Mouse (Mus musculus) E14TG2a.4 (cell line): ENCODE data around the gene D2hgdh.

Source experiments
- H3K27me3 ChIP-seq: 2 replicates; pipeline ENCODE4 v1.6.1; 2014; ENCODE audit warnings: low read length, control low read depth; ENCODE audit not compliant: insufficient read depth
- H3K36me3 ChIP-seq: 2 replicates; pipeline ENCODE4 v1.6.1; 2014; ENCODE audit warnings: low read length, control low read depth; ENCODE audit not compliant: insufficient read depth
- H3K4me1 ChIP-seq: replicated peaks from 2 replicates; pipeline ENCODE4 v1.6.1; 2014; ENCODE audit warnings: low read depth, low read length, control low read depth
- H3K4me3 ChIP-seq: replicated peaks from 2 replicates; pipeline ENCODE4 v1.5.1; 2014; ENCODE audit warnings: mild to moderate bottlenecking, low read length
- H3K9me3 ChIP-seq: 2 replicates; pipeline ENCODE4 v1.6.1; 2014; ENCODE audit warnings: low read length, control low read depth
- CTCF ChIP-seq: conservative IDR thresholded peaks from 2 replicates; pipeline ENCODE4 v1.5.1; 2014; ENCODE audit warnings: low read length
- NANOG ChIP-seq: IDR thresholded peaks from 2 replicates; pipeline ENCODE4 v1.6.1; 2014; ENCODE audit warnings: borderline replicate concordance, low read length, mixed read lengths
- POU5F1 ChIP-seq: IDR thresholded peaks from 2 replicates; pipeline ENCODE4 v1.6.1; 2014; ENCODE audit warnings: low read length, borderline replicate concordance

Gene D2hgdh

DNA sequence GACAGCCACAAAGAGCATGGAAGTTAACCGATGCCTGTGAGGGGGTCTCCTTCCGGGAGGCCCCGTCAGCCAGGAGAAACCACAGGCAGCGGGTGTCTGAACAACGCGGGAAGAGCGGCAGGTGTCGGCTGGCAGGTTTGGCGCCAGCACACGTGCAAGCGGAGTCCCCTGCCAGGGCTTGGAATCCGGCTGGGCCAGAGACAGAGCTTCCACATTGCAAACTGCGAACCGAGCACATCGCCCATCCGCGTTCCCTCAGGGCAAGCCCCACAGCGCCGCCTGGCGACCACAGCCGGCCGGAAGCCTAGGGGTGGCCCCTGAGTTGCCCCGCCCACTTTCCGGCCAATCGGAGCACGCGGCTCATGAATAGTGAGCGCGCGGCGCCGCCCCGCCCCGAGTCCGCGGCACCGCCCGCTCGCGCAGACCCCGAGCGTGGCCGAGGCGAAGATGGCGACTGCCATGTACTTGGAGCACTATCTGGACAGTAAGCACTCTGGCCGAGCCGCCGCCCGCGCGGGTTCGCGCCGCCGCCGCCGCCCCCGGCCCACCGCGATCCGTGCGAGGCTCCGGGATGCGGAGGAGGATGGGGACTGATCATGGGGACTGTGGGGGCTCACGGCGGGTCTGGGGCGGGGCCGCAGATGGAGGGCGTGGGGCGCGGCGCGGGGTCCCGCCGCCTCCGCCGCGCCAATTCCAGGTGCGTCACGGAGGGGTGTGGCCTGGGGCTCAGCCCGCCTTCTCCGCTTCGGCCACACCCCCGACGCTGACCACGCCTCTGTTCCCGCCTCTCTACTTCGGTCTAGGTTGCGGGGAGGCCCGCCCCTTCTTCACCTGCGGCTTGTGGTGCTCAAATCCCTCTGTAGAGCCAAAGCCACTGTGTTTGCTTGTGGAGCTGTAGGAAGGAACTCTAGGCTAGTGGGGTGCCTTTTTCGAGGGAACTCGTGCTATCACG, 20.9 kb upstream of the D2hgdh start, which contains the start of gene Ing5:
Ing5 (plus strand) TSS at position 410 of the 952 bp plus-strand sequence.
- Histone ChIP-seq H3K9me3 (no peaks in the 10 kb centered on the region), H3K4me1 (peaks cover 73% of the 10 kb centered on the region)
- TF ChIP-seq POU5F1 (no peak), NANOG (no peak), CTCF (0 out of 2 replicates have a peak, but pooled peaks have one; percentile 23)

DNA sequence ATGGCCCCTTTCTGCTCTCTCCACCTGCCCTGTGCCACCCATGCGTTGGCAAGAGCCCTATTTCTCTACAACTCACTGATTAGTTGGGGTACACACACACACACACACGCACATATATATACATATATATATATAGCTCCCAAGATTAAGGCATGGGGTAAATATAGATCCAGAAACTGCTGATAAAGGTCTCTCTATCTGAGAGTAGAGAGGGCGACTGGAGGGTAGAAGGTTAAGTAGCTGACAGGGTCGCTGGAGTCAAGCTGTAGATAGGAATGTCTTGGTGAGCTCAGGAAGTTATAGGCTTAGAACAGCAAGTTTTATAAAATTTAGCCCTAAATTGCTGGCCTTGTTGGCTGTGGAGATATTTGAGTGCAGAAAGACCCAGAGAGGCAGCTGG, 19.9 kb upstream of the D2hgdh start:
- Histone ChIP-seq H3K36me3 (peaks cover 58% of the 10 kb centered on the region), H3K4me1 (peaks cover 71% of the 10 kb centered on the region), H3K9me3 (no peaks in the 10 kb centered on the region), H3K4me3 (peak overlapping the region; percentile 88), H3K27me3 (no peaks in the 10 kb centered on the region)
- no peak for TF ChIP-seq NANOG
- TF ChIP-seq POU5F1, result no peak
- TF ChIP-seq CTCF, result no peak

More for the DNA sequence above, 20.9 kb upstream of the D2hgdh start, which contains the start of gene Ing5:
- Histone ChIP-seq H3K27me3 (no peaks in the 10 kb centered on the region), H3K36me3 (peaks cover 59% of the 10 kb centered on the region), H3K4me3 (peak within 1 kb of the TSS; percentile 88)

DNA sequence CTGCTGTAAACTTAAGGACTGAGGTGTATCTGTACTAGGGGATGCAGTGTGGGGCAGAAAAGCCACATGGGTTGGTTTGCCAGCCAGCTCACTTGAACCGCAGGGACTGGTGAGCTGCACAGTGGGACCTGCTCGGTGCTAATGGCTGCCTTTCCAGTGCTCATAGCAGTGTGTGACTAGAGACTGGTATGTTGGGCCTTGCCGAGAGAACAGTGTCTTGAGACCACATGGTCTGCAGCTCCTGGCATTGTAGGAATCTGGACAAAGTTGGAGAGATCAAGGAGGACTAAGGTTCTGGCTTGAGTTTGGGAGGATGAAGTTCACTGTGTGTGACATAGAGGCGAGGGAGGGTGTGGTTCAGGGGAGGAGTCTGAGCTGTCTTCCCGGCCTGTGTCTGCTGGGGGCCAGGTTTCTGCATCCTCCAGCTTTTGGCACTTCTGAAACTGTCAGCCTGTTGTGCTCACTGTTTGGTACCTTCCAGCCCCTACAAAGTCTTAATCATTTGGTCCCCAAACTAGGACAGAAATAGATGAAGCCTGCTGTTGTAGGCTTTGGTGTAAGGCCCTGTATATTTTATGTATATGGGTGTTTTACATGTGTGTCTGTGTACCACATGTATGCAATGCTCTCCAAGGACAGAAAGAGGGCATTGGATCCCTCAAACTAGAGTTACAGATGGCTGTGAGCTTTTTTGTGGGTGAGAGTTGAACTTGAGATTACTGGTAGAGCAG, 19.3 kb upstream of the D2hgdh start:
- TF ChIP-seq NANOG, result no peak
- TF ChIP-seq POU5F1, result no peak
- no peak for TF ChIP-seq CTCF
- peaks cover 58% of the 10 kb centered on the region for H3K36me3 ChIP-seq
- peaks cover 69% of the 10 kb centered on the region for H3K4me1 ChIP-seq
- H3K4me3 ChIP-seq, result peak overlapping the region; percentile 88
- H3K9me3 ChIP-seq, result no peaks in the 10 kb centered on the region
- no peaks in the 10 kb centered on the region for H3K27me3 ChIP-seq

DNA sequence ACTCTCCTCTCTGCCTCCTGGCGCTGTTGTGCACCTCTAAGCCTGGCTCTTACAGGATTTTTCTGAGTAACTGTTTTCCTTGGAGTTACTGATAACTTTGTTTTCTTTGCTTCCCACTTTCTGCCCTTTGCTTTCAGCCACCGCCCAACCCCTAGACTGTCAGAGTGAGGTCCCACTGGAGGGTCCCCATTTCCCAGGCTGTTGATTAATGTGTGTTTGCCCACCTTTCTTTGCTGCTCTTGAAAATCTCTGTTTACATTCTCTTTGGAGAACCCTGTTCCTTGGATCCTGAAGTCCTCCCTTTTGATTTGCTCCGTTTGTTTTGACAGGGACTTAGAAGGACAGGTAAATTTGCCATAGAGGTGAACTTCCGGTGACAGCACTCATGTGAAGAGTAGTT, 15.8 kb upstream of the D2hgdh start:
- no peaks in the 10 kb centered on the region for H3K9me3 ChIP-seq
- TF ChIP-seq POU5F1 (no peak), NANOG (no peak), CTCF (no peak)
- H3K27me3 ChIP-seq, result no peaks in the 10 kb centered on the region
- H3K4me3 ChIP-seq, result no peak overlapping the region
- peaks cover 87% of the 10 kb centered on the region for H3K36me3 ChIP-seq
- peaks cover 53% of the 10 kb centered on the region for H3K4me1 ChIP-seq

DNA sequence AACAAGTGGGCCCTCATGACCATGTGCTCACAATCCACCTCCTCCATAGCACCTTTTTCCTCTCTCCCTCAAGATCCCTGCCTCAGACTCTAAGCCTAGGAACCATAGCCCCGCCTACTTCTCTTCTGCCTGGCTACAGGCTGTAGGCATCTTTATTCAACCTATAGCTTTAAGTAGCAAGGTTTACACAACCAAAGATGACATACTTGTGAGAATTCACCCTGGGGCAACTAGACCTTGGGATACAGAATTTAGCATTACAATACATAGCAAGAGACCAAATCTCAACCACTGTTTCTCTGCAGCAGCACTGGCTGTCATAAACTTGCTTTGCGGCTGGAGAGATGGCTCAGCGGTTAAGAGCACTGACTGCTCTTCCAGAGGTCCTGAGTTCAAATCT, 14.7 kb upstream of the D2hgdh start:
- H3K4me1 ChIP-seq, result peaks cover 51% of the 10 kb centered on the region

DNA sequence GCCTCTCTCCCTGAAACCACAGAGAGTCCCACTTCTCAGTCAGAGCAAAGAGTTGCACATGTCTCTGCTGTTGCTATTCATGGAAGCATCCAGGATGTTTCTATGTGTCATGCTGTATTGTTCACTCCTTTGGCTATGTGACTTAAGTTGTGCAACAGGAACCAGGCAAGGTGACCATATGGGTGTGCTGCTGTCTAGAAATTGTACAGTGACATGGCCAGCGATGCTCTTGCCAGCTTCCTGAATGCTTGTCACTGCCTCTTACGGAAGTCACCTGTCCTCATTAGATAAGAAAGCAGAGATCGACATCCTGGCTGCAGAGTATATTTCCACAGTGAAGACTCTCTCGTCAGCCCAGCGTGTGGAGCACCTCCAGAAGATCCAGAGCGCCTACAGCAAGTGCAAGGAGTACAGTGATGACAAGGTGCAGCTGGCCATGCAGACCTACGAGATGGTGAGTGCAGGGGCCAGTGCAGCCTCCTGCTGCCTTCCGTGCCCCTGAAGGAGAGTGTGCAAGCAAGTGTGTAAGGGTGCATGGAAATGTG, 13.1 kb upstream of the D2hgdh start:
- Histone ChIP-seq H3K36me3 (peaks cover 96% of the 10 kb centered on the region), H3K27me3 (no peaks in the 10 kb centered on the region), H3K4me3 (no peak overlapping the region), H3K9me3 (no peaks in the 10 kb centered on the region), H3K4me1 (peaks cover 35% of the 10 kb centered on the region)
- TF ChIP-seq CTCF (no peak), NANOG (no peak), POU5F1 (no peak)

More for the DNA sequence above, 14.7 kb upstream of the D2hgdh start:
- Histone ChIP-seq H3K27me3 (no peaks in the 10 kb centered on the region), H3K36me3 (peaks cover 96% of the 10 kb centered on the region), H3K9me3 (no peaks in the 10 kb centered on the region), H3K4me3 (no peak overlapping the region)
- TF ChIP-seq CTCF (no peak), NANOG (no peak), POU5F1 (no peak)

DNA sequence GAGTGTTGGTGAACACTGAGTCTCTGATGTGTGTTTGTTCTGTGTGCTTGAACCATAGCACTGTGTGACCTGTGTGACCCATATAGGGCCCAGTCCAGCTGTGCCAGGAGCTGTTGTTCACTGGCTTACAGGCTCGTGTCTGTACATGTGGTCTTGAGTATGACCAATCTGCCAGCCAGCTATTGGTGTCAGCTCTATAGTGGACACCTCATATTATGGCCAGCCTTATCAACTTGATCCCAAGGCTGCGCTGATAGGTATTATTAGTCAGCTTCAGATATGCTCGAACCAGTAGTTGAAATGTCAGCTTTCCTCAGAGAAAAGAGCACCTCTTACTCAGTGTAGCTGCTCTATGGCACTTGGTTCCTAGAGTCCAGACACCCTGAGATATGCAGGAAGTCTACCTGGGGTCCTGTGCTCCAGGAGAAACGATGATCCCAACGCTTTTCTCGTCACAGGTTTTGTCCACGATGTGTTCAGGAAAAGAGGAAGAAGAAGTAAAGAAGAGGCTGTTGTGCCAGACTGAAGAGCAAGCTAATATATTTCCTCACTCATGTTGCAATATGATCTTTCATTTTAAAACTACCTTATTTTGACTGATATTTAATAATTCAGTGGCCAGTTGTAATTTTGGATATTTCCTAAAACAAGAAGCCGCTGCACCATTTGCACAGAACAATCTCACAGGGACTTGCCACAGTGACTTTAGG, 6.7 kb upstream of the D2hgdh start:
- TF ChIP-seq CTCF (no peak), POU5F1 (no peak), NANOG (no peak)
- H3K9me3 ChIP-seq, result no peaks in the 10 kb centered on the region
- no peaks in the 10 kb centered on the region for H3K27me3 ChIP-seq
- H3K4me3 ChIP-seq, result no peak overlapping the region
- peaks cover 98% of the 10 kb centered on the region for H3K36me3 ChIP-seq
- H3K4me1 ChIP-seq, result peaks cover 9% of the 10 kb centered on the region
